Mouse (Mus musculus): ENCODE measurements around the gene Prkca.

Gene Prkca

DNA sequence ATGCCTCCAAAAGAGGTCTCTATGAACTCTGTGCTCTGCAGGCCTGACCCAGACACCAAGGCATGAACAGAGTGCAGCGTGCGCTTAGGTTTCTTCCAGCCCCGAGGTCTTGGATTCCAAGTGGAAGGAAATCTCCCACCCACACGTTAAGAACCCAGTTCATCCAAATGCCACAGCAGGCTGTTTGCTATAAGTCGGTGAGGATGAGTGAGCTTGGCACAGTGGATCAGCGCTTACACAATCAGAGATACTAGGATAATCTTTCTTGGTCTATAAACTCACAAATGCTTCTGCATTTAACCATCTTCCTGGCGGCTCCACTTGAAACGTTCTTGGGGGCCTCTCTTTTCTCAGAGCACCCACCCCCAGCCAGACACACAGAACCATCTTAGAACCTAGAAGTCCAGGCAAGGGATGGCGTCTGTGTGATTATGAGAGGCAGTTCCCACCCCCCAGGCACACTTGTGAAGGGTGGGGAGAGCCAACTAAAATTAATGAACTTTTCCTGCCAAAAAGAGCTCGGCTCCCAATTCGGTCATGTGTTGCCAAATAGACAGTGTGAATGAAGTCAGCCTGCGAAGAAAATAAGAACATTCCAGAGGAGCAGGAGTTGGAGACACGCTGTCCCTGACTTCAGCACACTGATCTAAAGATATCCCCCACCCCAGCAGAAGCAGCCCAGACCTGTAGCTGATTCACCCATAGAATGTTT is 122.4 kb downstream of the Prkca start:
- in situ Hi-C loops (cut with MboI; ENCODE audit: unreplicated experiment in 2 of 2), result loop anchor here in 1 of 2 experiments (5.0 kb wide), 1 partner anchor 106 kb away; no protein-coding TSS in a partner anchor

DNA sequence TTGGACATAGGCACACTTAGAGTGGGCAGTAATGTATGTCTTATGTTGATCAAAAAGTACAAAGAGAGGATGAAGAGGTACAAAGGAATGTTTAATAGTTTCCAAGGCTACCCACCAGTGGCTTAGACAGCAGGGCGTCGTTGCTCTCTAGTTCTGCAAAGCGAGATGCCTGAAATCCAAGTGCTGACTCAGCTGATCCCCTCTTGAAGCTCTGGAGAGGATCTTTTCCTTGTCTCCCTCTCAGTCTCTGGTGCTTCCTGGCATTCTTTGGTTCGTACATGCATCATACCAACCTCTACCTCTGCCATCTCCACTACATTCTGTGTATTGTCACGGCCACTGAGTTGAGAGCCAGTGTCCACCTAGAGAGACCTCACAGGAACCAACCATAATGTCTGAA is 123.1 kb downstream of the Prkca start:
- in situ Hi-C loops (cut with MboI; ENCODE audit: unreplicated experiment in 2 of 2), result loop anchor here in 1 of 2 experiments (5.0 kb wide), 1 partner anchor 107 kb away; no protein-coding TSS in a partner anchor

DNA sequence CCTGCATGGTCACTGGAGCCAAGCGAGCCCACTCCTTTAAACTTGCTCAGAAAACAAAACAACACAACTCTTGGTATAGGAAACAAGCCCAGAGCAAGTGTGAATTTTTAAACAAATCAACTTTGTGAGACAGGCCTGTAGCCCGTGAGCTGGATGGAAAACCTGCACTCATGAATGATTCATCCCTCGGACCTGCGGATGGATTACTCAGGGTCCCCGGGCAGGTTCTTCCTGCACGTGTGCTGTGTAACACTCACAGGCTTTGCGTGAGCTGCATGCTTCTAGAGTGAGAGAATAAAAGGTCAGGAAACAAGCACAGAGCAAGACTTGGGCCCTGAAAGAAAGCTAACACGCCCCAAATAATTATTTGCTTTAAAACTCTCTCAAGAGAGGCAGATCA is 126.7 kb downstream of the Prkca start:
- in situ Hi-C loops (cut with MboI; ENCODE audit: unreplicated experiment in 2 of 2), result loop anchor here (5.0 kb wide), 1 partner anchor 35 kb away; no protein-coding TSS in a partner anchor

DNA sequence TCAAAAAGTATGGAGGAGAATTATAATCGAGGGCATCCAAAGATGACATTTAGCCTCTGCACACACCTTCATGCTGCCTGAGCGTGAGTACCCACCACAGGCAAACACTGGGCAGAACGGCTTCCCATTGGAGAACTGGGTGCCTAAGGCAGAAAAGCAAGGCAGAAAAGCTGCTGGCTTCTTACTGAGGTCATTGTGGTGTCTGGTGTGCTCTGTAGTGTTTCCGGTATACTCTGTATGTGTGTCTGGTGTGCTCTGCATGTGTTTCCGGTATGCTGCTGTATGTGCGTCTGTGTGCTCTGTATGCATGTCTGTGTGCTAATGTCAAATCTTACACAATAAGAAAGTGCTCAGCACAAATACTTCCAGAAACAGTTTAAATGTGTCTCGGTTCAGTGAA is 127.7 kb downstream of the Prkca start:
- in situ Hi-C loops (cut with MboI; ENCODE audit: unreplicated experiment in 2 of 2), result loop anchor here (5.0 kb wide), 1 partner anchor 36 kb away; no protein-coding TSS in a partner anchor

DNA sequence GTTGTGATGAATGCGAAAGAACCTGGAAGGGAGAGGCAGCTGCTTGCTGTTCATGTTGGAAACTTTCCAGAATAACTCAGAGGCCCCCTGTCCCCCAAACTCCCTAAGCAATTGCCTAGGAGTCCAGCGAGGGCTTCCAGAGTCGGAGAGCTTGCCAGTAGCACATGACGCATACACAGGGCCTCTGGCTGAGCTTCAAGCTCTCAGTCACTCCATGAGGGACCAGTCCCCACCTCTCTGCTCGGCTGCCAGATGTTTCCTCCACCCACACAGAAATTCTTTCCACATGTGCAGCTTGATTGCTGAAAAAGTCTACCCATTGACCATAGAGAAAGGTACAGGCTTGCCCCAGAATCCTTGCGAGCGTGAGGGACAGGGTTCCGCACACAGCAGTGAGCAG is 128.3 kb downstream of the Prkca start:
- in situ Hi-C loops (cut with MboI; ENCODE audit: unreplicated experiment in 2 of 2), result loop anchor here (5.0 kb wide), 1 partner anchor 37 kb away; no protein-coding TSS in a partner anchor

DNA sequence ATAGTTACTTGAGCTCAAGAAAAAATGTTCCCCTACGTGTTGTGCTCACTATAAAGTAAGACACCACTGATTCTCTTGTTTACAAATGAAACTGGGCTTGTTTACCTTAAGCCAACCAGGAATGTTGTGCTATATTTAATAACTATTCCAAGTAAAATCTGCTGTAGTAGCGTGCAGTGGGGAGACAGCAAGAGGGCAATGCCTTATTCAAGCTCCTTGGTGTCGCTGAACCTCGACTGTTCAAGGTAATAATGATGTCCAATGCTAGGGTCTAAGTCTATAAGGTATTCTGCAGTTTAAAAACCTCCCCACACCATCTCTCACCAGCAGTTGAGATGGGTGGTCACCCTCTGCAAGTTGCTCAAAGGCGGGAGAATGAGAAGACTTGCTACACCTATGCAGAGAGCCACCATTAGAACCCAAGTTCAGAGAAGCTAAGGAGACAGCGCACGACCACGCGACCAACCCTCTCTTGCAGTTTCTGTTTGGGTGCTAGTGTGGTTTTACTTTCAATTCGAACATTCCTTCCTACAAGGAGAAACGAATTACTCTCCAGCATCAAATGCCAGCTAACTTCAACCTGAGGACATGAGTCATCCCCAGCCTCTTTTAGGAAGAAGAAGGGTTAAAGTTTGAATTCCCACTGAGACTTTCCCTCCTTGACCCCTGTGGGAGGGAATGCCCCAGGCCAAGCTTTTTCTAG is 129.1 kb downstream of the Prkca start:
- in situ Hi-C loops (cut with MboI; ENCODE audit: unreplicated experiment in 2 of 2), result loop anchor here (5.0 kb wide), 1 partner anchor 38 kb away; no protein-coding TSS in a partner anchor

DNA sequence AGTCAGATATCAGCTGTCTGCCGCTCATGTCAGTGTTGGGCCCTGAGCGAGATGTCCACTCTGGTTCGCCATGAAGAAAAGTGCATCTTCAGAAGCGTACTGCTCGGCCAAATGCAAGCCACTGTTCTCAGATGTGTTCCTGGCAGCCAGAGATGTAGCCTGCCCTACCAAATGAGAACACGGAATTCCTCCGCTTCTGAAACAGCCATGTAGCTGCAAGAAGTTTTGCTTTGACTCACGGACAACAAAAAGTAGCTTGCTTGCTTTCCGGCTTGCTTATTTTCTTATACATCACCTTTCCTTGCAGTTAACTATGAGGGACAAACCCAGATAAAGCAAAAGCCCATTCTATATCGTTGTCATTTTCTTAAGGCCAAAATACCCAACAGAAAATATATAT is 129.9 kb downstream of the Prkca start:
- in situ Hi-C loops (cut with MboI; ENCODE audit: unreplicated experiment in 2 of 2), result no loop called here

DNA sequence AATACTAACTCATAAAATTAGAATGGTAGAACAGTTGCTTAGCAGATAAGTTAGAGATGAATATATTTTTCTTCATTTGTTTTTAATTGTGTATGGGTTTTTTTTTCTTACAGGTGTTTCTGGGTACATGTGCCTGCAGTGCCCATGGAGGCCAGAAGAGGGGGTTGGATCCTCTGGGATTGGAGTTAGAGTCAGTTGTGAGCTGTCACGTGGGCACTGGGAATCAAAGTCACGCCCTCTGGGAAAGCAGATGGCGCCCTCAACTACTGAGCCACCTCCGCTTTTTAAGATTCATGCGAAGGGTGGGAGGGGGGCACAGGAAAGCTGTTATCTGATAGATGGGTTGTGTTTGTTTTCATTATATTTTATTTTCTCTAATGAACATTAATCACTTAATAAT is 131.1 kb downstream of the Prkca start:
- in situ Hi-C loops (cut with MboI; ENCODE audit: unreplicated experiment in 2 of 2), result no loop called here

DNA sequence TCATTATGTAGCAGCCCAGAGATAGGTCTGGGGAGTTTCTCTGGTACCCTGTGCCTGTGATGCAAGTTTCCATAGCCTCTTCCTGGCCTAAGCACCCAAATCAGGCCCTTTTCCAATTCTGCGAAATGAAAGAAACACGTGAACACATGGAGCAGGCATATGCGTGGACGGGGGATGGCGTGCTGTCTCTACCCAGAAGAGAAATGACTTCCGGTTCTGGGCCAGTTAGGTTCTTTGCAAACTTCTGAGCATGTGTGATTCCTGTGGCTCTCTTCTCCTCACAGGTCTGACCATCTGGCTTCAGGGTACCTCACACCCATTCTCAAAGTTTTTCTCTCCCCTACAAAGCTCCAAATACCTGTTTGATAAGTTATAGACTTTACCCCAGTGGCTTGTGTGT is 131.7 kb downstream of the Prkca start:
- in situ Hi-C loops (cut with MboI; ENCODE audit: unreplicated experiment in 2 of 2), result no loop called here

DNA sequence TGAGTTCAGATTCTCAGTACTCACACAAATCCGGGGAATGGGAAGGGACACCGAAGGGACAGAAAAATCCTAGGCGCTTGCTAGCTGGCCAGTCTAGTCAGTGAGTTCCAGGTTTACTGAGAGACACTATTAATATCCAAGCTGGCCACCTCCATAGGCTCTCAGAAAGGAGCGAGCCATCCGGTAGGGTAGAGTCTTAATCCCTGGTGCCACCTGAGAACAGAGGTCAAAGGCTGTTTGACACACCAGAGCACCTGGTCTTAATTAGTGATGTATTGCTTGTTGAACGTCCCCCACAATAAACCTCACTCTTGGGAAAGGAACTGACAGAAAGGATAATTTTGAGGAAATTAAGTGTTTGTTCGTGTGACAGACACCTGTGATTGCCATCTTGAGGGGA is 133.0 kb downstream of the Prkca start:
- in situ Hi-C loops (cut with MboI; ENCODE audit: unreplicated experiment in 2 of 2), result no loop called here

DNA sequence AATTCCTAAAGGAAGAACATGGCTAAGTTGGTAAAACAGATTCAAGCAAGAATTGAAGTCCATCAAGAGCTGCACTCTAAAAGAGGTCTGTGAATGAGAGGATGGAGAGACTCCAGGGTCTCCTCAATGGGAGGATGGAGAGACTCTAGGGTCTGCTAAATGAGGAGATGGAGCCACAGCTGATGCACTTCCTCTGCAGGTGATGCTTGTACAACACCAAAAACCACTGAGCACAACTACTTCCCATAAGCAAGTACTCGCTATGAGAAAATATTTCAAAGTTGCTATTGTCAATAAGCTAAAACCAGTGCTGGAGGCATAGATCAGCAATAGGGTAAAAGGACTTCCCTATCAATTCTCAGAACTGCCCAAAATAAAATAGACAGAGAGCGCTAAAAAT is 137.1 kb downstream of the Prkca start:
- in situ Hi-C loops (cut with MboI; ENCODE audit: unreplicated experiment in 2 of 2), result loop anchor here in 1 of 2 experiments (5.0 kb wide), 1 partner anchor 49 kb away; no protein-coding TSS in a partner anchor

DNA sequence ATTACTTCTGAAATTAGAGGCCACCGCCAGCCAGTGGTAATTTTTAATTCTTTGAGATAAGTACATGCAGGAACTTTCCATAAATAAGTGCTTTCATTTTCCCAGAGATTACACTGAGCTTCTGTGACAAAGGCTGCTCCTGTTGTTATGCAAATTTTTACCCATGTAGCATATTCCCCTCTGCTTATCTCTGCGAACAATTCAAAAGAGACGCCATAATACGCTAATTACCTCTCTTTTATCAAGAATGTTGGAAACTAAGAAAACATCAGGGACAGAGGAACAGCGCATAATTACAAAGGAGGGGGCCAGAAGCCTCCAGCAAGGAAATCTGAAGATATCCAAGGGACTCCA is 138.9 kb downstream of the Prkca start:
- in situ Hi-C loops (cut with MboI; ENCODE audit: unreplicated experiment in 2 of 2), result loop anchor here in 1 of 2 experiments (5.0 kb wide), 1 partner anchor 48 kb away; no protein-coding TSS in a partner anchor

DNA sequence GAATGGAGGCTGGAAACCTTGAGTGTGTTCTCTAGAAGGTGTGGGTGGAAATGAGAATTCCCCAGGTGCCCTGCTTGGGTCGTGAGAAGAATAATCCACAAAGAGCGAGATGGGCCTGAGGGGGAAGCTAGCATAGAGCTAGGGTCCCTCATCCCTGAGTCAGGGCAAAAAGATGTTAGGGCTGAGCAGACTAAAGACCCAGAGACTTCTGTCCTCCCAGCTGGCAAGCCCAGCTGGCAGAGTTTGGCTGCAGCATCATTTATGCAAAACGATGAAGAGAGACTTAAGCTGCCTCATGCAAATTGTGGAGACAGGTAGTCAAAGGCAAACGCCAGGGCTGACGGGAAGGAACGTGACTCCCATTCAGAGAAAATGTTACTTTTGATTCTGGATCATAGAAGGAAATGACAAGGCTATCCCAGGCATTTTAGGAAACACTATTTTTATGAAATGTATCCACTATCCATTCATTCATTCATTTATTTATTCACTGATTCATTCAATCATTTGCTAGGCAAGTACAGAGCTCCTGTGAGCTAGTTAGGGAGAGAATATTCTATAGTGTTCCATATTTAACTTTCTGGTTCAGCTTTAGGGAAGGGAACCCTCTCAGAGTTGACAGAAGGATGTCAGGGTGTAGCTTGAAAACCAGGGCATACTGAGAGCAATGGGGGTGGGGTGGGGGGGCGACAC is 139.4 kb downstream of the Prkca start:
- in situ Hi-C loops (cut with MboI; ENCODE audit: unreplicated experiment in 2 of 2), result no loop called here

DNA sequence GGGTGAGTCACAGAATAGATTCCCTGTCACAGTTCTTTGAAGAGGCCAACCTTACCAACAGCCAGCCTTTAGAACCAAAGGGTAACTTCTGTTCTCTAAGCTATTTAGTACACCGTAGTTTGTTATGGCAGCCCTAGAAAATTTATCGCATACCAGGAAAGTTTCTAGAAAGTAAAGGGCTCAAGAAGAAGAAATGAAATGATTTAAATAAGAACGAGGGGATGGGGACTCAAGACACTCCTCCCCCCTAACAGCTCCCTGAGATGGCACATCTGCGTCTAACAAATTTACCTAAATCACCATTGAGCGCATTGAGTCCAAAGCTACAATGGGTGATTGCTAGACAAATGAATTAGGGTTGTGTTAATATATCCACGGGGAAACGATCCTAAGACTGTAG is 140.9 kb downstream of the Prkca start:
- in situ Hi-C loops (cut with MboI; ENCODE audit: unreplicated experiment in 2 of 2), result no loop called here

DNA sequence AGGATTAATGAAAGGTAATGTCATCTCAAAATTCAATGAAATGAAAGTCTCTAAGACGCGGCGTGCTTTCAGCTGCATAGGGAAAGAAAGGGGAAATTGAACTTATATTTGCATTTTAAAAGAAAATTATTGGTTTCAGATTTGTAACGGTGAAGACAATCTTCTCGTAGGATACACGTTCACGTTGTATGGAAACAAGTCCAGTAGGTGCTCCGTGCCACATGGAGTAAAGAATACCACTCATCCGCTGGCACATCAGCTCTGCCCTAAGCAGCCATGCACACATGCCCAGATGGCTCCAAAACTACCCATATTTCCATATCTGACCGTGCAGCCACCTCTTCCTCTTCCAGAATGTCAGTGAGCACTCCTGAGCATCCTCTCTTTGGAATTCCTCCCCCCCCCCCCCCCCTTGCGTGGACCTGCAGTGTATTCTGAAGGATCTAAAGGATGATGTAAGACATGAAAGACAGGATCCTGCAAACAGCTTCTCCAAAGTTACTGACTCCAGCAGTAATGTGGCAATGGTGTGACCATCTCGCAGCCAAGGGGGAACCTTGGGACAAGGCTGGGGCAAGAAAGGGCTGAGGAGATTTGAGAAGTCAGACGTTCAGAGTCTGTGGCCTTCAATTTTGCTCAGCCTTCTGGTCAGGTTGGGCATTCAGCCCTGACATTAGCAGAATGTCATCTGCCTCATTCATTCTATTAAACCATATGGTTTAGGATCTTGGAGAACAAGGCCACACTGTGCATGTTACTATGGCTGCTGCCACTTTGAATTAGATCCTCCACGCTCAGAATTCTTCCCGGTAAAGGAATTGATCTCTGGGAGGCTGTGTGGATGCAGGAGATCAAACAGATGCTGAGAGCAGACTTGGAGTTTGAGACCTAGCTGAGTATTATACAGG is 142.8 kb downstream of the Prkca start:
- in situ Hi-C loops (cut with MboI; ENCODE audit: unreplicated experiment in 2 of 2), result no loop called here

DNA sequence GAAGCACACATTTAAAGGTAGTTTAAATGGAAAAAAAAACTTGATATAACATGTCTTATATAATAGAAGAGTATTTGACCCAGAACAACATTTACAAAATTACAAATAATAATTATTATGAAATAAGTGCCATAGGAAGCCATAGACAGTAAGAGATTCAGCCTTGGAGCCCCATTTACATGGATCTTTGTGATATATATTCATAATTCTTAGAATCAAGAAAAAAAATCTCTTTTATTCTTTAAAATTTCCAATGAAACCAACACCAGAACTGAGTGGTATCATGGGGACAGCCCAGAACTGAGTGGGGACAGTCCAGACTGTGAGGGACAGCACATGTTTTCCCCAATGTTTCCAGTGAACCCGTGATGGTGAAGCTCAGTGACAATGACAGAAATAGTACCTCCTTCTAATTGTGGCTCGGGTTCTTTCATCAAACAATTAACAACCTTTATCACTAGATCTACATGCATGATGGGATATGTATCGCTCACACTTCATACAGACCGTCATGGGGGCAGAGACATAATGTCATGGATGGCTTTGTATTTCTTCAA is 144.2 kb downstream of the Prkca start:
- in situ Hi-C loops (cut with MboI; ENCODE audit: unreplicated experiment in 2 of 2), result no loop called here

DNA sequence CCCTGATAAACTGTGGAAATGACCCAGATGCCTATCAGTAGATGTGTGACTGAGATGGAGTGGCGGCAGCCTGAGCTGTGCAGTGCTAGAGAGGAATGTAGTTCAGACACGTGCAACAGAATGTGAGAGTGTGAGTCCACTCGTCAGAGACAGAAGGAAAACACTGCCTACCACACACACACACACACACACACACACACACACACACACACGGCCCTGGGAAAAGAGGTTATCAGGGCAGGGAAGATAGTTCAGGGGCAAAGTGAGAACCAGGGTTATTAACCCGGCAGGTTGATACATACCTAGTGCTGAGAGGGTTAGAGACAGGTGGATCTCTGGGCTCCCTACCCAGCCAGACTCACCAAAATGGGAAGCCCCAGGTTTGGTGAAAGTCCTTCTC is 145.1 kb downstream of the Prkca start:
- in situ Hi-C loops (cut with MboI; ENCODE audit: unreplicated experiment in 2 of 2), result no loop called here

DNA sequence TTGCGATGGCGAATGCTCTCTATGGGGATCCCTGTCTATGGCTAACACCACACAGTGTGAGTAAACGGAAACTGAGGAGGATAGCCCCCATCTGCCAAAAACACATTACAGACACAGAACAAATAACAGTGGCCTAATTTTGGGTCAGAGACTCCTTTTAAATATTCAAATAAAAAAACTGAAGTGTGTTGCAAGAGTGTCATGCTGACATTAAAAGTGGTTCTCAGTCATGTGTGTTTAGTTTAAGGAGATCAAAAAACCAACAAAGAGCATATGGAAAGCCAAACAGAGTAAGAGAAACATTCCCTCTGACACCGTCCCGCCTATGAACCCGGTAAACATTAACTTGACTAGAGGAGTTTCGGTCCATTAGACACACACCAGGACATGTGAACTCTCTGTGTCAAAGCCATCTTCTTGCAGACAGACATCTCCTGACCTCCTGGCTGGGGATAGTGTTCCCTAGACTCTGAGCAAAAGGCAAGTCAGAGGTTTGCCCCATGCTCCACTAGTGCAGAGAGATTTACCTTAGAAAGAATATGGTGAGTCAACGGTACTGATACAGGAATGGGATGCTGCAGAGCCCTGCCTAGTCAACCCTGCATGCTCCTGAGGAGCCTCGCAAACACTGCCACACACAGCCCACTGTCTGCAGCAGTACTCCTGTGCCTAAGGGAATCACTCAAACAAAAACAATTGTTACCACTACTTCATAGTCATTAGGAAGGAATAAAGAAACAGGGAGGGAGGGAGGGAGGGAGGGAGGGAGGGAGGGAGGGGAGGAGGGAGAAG is 146.1 kb downstream of the Prkca start:
- in situ Hi-C loops (cut with MboI; ENCODE audit: unreplicated experiment in 2 of 2), result no loop called here

DNA sequence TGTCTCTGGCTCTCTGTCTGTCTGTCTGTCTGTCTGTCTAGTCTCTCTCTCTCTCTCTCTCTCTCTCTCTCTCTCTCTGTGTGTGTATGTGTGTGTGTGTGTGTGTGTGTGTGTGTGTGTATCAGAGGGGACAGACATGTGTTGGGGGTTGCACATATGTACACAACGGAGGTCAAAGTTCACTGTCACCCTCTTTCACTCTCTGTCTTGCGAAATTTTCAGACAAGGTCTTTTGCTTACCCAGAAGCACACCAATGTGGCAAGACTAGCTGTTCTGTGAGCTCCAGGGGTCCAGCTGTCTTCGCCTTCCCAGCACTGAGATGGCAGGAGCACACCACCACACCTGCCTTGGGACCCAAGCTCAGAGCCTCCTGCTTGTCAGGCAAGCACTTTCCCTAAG is 146.9 kb downstream of the Prkca start:
- in situ Hi-C loops (cut with MboI; ENCODE audit: unreplicated experiment in 2 of 2), result no loop called here

All from v-Abl transformed pro-B cells (cell line).